Mouse (Mus musculus): ENCODE data around the gene Ankrd63. TPM values are rescaled to one million over a fixed set of nuclear protein-coding genes. Genes with fewer than 3 reads are reported as not detected.
"Not testable (repeated sequence)": the region's sequence is repeated elsewhere in the genome, so short reads cannot be mapped to it uniquely, and the experiment has no call there.

The Ankrd63 gene
- total RNA-seq, 2 experiments from 2014 or later, result 0.10 to 0.30 TPM

GRCm38 (mm10) chr2:118662902-118663803 is 40.6 kb downstream of the Ankrd63 start, which contains the start of gene Pak6:
Gene Pak6 (plus strand): TSS chr2:118663303.
- DNase-seq, result peak; percentile 59 to 63

DNA sequence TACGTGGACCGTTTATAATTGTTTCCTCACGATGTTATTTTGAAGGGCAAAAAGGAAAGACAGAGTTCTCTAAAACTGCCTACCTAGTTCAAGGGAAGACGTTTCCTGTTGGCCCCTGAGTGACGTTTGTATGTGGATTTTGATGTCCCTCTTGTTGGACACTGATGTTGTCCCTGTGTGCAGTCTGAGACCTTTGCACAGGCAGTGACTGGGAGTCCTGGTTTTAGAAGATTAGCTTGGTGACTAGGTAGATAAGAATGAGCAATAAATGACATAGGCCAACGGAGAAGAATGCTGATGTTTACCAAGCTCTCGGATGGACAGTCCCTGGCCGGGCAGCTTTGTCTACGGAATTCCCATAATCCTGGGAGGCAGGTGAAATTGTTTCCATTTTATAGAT is 41.9 kb downstream of the Ankrd63 start:
- no peak for DNase-seq

GRCm38 (mm10) chr2:118659998-118660452 is 43.7 kb downstream of the Ankrd63 start:
- peak; percentile 67 to 73 for DNase-seq

GRCm38 (mm10) chr2:118659493-118659892 is 44.3 kb downstream of the Ankrd63 start:
- DNase-seq, result no peak

- DNase-seq, result peak; percentile 69 to 73
Observed at GRCm38 (mm10) chr2:118659077-118659476, 44.7 kb downstream of the Ankrd63 start.

DNA sequence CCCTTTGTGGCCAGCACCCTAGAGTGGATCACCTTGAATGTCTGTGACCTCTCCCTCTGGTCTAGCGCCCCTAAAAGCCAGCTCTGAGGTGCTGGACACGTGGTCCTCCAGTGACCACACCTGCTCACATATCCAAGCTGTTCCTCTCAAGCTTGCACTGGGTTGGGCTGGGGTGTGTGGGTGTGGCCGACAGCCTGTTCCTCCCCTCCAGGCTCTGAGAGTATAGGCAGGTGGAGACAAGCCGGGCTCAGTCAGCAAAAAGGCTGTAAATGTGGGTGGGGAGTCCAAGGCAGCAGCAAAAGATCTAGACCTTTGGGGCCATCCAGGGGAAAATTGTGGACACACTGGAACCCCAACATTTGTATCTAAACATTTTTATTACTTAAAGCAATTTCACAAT is 45.3 kb downstream of the Ankrd63 start:
- no peak for DNase-seq

GRCm38 (mm10) chr2:118656688-118657281 is 47.0 kb downstream of the Ankrd63 start:
- DNase-seq, result peak in 1 of 2 experiments; percentile 28

- not testable (repeated sequence) for DNase-seq
Observed at GRCm38 (mm10) chr2:118650697-118651096, 53.1 kb downstream of the Ankrd63 start.

Other genes with a start within 250 kb of the Ankrd63 start
- 100 to 1,000 TPM; 210 to 233 TPM for gene Srp14, start 224.3 kb downstream of the Ankrd63 start, total RNA-seq (2021)
- gene Bmf, start 154.3 kb downstream of the Ankrd63 start, total RNA-seq (2021), result 10 to 100 TPM; 10.9 to 14.1 TPM
- gene Bub1b, start 105.8 kb downstream of the Ankrd63 start, total RNA-seq (2021), result 1 to 10 TPM; 4.9 to 6.5 TPM
- 10 to 100 TPM; 17.9 to 26.0 TPM for gene Pak6, start 40.7 kb downstream of the Ankrd63 start, total RNA-seq (2021)
- 1 to 10 TPM; 1.4 to 1.7 TPM for gene Plcb2, start 24.5 kb upstream of the Ankrd63 start, total RNA-seq (2021)
- 10 to 100 TPM; 35.5 to 40.5 TPM for gene Inafm2, start 41.8 kb upstream of the Ankrd63 start, total RNA-seq (2021)
- 1 to 10 TPM; 4.8 to 5.6 TPM for gene Ccdc9b, start 58.7 kb upstream of the Ankrd63 start, total RNA-seq (2021)
- gene Phgr1, start 68.8 kb upstream of the Ankrd63 start, total RNA-seq (2021), result not detected
- gene Disp2, start 75.8 kb upstream of the Ankrd63 start, total RNA-seq (2021), result 10 to 100 TPM; 20.6 to 26.4 TPM
- gene Knstrn, start 110.0 kb upstream of the Ankrd63 start, total RNA-seq (2021), result 1 to 10 TPM; 5.8 to 6.6 TPM
- gene Ivd, start 158.0 kb upstream of the Ankrd63 start, total RNA-seq (2021), result 100 to 1,000 TPM; 171 to 443 TPM
- 10 to 100 TPM; 40.3 to 42.3 TPM for gene Bahd1, start 196.4 kb upstream of the Ankrd63 start, total RNA-seq (2021)
- 10 to 100 TPM in 1 of 2 experiments, 1 to 10 TPM in 1; 9.7 to 15.0 TPM for gene Chst14, start 222.5 kb upstream of the Ankrd63 start, total RNA-seq (2021)

Measured in adrenal gland, postnatal 36 days (tissue).